Mouse (Mus musculus): ENCODE measurements around the gene Samsn1. TPM values are rescaled to one million over a fixed set of nuclear protein-coding genes. Genes with fewer than 3 reads are reported as not detected.

Gene Samsn1
- total RNA-seq (2021), result 1 to 10 TPM; 1.6 to 1.7 TPM

DNA sequence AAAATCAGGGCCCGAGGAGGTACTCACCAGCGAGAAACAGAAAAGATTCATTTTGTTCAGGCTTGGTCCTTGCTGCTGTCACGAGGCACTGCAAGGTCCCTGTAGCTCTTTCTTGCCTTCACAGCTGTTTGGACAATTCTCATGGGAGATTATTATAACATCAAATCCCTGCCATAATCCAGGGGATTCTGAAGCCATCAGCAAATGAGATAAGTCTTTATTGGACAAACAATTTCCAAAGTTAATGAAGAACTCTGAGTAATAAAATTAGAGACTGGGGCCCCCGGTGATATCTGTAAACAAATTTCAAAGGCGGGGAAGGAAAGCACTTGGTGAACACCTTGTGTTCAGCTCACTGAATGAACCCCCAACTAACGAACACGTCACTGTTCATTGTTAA lies at the start of gene Samsn1:
Gene Samsn1 (minus strand): TSS at position 101 of the 400 bp plus-strand sequence.
- intact Hi-C loops (cut with DNase I), result no loop called here
- no peak for DNase-seq (ENCODE audit: extremely low spot score in 1 of 2, low spot score in 2 of 2)

DNA sequence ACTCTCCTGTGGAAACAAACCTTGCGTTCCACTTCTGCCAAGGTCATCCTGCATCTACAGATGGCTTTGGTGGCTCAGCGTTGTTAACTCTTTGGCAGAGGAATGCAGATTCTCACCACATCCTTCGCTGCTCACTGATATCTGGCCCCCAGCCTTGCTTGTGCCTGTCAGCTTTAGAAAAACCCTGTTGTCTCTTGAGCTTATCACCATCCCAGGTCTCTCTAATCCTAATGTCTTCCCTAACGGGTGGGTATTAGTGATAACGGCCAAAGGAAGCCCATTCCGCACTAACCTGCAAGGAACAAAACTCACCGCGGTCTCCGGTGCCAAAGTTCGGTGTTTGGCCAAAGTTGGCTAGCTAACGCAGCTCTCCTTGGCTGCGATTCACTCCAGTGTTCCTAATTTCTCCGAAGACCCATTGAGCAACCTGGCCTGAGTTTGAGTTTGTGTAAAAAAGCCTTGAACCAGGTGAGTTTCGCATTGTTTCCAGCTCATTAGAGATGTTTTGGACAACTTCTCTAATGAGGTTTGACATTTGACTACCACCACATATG lies 44.1 kb upstream of the Samsn1 start:
- DNase-seq (ENCODE audit: extremely low spot score in 1 of 2, low spot score in 2 of 2), result no peak

DNA sequence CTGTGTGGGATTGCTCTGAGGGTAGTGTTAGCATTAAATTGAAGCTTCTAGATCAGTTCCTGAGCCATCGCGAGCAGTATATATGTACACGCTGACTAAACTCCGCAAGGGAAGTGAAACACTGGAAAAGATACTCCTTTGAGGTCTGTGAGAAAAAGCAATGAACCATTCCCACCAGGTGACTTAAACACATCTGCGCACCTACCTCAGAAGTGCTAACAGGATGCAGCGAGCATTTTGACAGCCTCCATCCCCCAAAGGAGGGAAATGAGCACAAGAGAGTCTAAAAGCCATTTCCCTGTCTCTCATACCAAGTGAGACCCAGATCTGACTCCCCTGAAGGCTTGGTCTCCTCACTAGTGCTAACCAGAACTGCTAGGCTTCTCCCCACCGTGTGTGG lies 32.9 kb upstream of the Samsn1 start:
- DNase-seq (ENCODE audit: extremely low spot score in 1 of 2, low spot score in 2 of 2), result no peak
- intact Hi-C loops (cut with DNase I), result no loop called here

More for the DNA sequence above, 44.1 kb upstream of the Samsn1 start:
- intact Hi-C loops (cut with DNase I), result no loop called here

DNA sequence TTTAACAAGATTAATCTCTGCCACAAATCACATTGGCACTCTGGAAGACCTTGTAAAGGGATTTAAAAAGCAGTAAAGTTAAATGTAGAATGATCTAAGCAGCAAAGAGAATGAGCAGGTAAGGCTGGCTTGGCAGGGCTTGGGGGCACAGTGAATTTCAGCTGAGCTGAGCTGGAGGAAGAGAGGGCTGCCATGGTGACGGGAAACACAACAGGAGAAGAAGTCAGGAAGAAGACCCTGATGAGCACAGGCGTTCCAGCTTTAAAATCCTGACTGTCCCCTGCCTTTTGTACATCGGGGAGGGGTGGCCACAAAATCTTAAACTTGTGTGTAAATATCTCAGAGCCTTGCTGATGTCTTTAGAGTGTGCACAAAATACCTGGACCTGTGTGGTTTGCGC lies 32.0 kb upstream of the Samsn1 start:
- intact Hi-C loops (cut with DNase I), result no loop called here

DNA sequence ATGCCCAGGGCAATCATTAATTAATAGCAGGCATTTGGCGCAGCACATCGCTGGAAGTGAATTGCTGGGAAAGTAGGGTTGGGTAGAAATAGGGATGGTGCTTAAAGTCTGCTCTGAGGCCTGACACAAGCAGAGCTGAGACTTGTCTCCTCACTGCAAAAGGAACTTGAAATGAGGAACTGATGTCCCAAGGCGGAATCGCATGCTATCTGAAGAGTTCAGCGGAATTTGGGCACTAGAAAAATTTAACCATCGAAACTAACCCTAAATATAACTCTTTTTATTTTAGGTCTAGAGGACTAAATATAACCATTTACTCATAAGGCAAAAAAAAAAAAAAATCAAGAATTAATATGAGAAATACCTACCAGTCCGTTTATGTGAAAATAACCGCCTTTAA lies 31.5 kb upstream of the Samsn1 start:
- intact Hi-C loops (cut with DNase I), result no loop called here
- no peak for DNase-seq (ENCODE audit: extremely low spot score in 1 of 2, low spot score in 2 of 2)

More for the DNA sequence above, 32.0 kb upstream of the Samsn1 start:
- DNase-seq (ENCODE audit: extremely low spot score in 1 of 2, low spot score in 2 of 2), result no peak

DNA sequence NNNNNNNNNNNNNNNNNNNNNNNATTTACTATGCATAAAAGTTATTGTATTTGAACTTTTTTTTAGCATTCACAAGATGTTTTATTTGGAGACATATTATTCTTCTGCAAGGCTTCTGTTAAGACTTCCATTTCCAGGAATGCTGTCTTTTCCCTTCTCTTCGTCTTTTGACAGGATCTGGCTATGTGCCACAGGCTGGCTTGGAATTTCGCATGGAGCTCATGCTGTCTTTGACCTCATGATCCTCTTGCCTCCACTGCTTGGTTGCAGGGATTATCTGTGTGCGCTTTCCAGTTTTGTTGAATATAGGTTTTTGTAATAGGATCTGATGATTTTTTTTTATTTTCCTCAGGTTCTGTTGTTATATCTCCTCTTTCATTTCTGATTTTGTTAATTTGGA lies 25.0 kb upstream of the Samsn1 start:
- intact Hi-C loops (cut with DNase I), result no loop called here
- DNase-seq (ENCODE audit: extremely low spot score in 1 of 2, low spot score in 2 of 2), result no peak

DNA sequence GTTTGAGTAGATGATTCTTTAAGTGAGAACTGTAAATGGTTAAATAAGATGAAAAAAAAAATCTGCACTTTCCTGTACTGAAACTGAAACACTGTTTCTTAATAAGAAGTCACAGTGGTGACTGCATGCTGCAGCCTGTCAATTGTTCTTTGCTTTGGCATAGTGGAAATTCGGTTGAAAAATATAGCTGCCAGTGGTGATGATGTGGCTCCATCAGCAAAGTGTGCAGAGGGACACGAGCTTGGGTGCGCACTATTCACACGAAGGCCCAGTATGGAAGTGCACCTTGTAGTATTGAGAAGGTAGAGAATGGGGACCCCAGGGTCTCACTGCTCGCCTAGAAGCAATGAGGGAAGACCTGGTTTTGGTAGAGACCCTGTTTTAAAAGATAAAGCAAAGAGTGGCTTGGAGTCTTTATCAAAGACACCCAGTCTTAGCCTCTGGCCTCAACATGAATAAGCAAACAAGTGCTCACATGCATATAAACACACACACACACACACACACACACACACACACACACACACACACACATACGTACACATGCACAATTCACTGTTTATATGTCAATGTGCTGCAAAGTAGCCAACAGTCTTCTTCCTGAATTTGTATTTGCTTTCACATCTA lies 18.4 kb upstream of the Samsn1 start:
- intact Hi-C loops (cut with DNase I), result no loop called here

DNA sequence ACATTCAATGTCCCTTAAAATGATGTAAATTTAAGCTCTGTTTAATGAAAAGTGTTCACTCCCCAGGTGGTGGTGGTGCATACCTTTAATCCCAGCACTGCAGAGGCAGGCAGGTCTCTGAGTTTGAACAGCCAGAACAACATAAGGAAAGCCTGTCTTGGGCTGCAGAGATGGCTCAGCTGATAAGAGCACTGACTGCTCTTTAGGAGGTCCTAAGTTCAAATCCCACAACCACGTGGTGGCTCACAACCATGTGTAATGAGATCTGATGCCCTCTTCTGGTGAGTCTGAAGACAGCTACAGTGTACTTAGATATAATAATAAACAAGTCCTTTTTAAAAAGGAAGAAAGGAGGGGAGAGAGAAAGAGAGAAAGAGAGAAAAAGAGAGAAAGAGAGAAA lies 2.9 kb downstream of the Samsn1 start:
- intact Hi-C loops (cut with DNase I), result no loop called here
- no peak for DNase-seq (ENCODE audit: extremely low spot score in 1 of 2, low spot score in 2 of 2)

More for the DNA sequence above, 18.4 kb upstream of the Samsn1 start:
- no peak for DNase-seq (ENCODE audit: extremely low spot score in 1 of 2, low spot score in 2 of 2)

DNA sequence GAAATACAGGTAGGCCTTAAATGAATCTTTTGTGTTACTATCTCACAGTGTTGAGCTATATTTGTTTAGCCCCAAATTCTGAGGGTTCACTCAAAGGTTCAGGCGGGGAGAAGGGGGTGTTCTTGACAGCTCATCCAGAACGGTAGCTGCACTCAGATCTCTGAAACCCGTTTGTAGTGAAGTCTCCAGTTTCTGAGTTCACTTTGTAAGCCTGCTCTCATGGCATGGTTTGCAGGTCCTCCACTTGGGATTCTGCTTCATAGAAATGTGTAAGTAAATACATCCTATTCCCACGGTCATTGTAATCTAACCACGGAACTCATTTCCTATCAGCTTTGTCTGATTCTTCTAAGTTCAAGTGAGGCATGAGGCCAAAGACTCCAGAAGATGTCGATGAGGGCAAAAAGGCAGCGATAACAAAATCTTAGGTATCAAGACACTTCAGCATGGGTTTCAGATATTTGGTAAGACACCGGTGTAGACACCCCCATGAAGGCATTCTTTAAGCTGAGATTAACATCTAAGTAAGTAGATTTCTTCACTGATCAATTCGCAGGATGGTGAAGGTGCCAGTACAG lies 18.2 kb downstream of the Samsn1 start:
- no peak for DNase-seq (ENCODE audit: extremely low spot score in 1 of 2, low spot score in 2 of 2)
- intact Hi-C loops (cut with DNase I), result no loop called here

GRCm38 (mm10) chr16:76002870-76003572 lies 19.1 kb downstream of the Samsn1 start:
- intact Hi-C loops (cut with DNase I), result no loop called here
- no peak for DNase-seq (ENCODE audit: extremely low spot score in 1 of 2, low spot score in 2 of 2)

DNA sequence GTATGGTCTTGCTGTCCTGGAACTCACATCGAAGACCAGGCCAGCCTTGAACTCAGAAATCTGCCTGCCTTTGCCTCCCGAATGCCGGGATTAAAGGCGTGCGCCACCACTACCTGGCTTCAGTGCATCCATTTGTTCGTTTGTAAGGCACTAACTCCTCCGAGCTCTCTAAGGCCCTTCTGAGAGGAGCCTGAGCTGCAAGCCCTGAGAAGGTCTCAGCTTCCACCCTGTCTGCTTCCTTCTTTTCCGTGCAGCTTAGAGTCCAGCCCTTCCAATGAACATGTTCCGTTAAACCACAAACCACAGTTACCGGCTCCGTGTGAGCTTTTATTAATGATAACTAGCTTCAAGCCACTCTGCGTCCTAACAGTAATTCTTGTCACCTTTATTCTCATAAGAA lies 19.8 kb downstream of the Samsn1 start:
- no peak for DNase-seq (ENCODE audit: extremely low spot score in 1 of 2, low spot score in 2 of 2)
- intact Hi-C loops (cut with DNase I), result no loop called here

DNA sequence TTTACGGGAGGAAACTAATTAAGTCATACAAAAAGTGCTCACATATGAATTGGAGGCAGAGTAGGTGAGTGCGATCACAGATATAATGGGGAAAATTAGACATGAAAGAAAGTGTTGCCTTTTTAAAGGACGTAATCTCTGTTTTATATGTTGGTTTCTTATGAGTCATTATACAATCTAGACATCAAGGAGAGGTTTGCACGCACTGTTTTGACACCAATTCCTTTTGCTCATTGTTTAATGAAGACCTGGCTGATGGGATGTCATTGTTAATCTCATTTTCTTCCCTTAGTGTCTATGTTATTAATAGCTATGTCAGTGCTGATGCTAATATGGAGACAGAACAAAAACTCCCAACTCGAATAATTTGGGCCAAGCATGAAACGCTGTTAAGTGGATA lies 20.3 kb downstream of the Samsn1 start:
- no peak for DNase-seq (ENCODE audit: extremely low spot score in 1 of 2, low spot score in 2 of 2)
- intact Hi-C loops (cut with DNase I), result no loop called here

DNA sequence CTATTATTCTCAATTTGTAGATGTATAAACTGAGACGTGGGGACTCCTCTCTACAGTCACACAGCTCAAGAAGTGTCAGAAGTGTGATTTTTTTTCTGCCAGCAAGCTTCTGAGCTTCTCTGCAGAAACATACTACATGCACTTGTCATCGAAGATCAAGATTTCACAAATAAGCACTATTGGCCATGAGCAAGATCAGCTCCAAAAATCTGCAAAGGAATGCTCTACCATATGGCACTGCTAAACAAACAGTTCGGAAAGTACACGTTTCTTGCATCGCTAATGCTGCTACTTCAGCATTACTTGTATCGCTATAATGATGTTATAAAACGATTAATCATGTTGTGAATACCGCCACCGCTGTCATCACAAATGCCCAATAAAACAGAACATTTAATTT lies 22.0 kb downstream of the Samsn1 start:
- intact Hi-C loops (cut with DNase I), result no loop called here
- DNase-seq (ENCODE audit: extremely low spot score in 1 of 2, low spot score in 2 of 2), result no peak

DNA sequence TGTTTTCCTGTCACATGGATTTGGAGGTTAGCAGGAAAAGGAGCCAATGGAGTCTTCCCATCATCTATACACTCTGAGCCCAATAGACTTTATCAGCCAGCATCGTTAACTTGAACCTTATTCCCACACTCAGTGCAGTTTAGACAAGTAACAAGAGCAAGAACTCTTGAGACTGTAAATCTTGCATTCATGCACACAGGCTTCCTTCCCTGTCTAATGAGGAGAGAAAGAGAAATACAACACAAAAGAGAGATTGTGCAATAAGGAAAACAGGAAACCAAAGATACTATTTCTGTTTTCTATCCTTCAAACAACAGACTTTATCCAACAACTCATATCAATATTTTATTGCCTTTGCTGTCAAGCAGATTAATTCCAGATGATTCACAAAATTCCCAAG lies 31.9 kb downstream of the Samsn1 start:
- intact Hi-C loops (cut with DNase I), result no loop called here
- DNase-seq (ENCODE audit: extremely low spot score in 1 of 2, low spot score in 2 of 2), result no peak

GRCm38 (mm10) chr16:75983831-75984230 lies 38.2 kb downstream of the Samsn1 start:
- intact Hi-C loops (cut with DNase I), result no loop called here
- no peak for DNase-seq (ENCODE audit: extremely low spot score in 1 of 2, low spot score in 2 of 2)

GRCm38 (mm10) chr16:75979381-75979780 lies 42.7 kb downstream of the Samsn1 start:
- no peak for DNase-seq (ENCODE audit: extremely low spot score in 1 of 2, low spot score in 2 of 2)
- intact Hi-C loops (cut with DNase I), result no loop called here

GRCm38 (mm10) chr16:75977798-75978197 lies 44.3 kb downstream of the Samsn1 start:
- intact Hi-C loops (cut with DNase I), result no loop called here

DNA sequence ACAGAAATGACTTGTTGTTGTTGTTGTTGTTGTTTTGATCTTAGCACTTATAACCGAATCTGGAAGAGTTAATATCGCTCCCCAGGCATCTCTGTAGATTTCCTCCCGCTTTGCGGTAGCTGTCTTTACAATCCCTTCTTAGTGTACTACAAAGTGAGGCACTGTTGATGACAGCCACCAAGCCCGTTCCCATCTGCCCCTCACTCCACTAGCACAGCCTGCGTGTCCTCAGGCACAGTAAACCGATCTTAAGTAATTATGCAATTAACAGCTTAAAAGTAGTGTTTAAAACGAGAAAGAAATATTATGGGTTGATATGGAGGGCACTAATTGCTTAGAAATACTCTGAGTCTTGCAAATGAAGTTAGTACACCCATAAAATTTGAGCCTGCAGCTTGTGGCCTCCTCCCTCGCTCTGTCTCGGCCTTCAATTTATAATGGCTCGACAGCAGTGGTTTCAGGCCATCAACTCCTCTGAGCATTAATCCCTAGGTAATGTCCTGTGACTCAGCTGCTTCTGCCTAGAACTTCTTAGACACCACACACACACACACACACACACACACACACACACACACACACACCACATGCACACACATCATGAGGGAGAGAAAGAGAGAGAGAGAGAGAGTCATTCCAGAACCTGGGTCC lies 46.3 kb downstream of the Samsn1 start:
- intact Hi-C loops (cut with DNase I), result no loop called here
- no peak for DNase-seq (ENCODE audit: extremely low spot score in 1 of 2, low spot score in 2 of 2)

More at GRCm38 (mm10) chr16:75977798-75978197, 44.3 kb downstream of the Samsn1 start:
- DNase-seq (ENCODE audit: extremely low spot score in 1 of 2, low spot score in 2 of 2), result no peak

DNA sequence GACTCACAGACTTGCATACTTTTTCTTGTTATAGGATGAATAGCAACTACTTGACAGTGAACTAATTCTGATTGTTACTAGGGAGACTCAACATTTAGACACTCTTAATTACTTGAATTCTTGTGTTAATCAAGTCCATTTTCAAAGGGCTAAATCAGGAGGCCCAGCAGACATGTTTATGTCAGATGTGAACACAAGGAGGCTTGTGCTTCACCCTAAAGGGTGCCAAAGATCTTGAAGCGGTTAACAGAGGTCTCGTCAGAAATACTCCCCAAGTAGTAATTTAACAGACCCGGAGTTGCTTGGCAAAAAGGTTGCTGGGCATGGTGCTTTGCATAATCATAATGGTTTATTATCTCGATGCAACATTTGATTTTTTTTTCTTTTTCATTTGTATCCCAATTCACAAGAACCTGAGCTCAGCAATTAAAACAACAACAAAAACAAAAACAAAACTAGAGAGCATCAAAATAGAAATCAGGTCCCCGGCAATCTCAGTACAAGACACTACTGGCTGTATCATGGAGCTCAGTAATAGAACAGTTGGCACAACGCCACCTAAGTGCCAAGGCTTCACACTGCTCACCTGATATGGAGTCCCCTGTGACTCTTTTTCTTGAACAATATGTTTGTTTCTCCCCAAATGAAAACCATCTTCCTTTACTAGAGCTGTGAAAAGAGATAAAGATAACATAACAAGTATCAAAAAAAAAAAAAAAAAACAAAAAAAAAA lies 51.6 kb downstream of the Samsn1 start:
- no peak for DNase-seq (ENCODE audit: extremely low spot score in 1 of 2, low spot score in 2 of 2)
- intact Hi-C loops (cut with DNase I), result no loop called here
